Mouse (Mus musculus) gastrocnemius, adult 18-20 months (tissue): ENCODE measurements around the gene Trim23. TPM values are rescaled to one million over a fixed set of nuclear protein-coding genes. Genes with fewer than 3 reads are reported as not detected.
"Not testable (repeated sequence)": the region's sequence is repeated elsewhere in the genome, so short reads cannot be mapped to it uniquely, and the experiment has no call there.

ENCODE experiments used
- DNase-seq: peaks from one replicate; pipeline ENCODE4 v3.0.0; 2021; ENCODE audit warnings: low spot score
- long read RNA-seq, 2 experiments: library from polyadenylated mRNA; stranded (forward); transcript quantifications; one replicate each; pipeline ENCODE4 v2.0.0; 2021
- total RNA-seq, 2 experiments: library from RNA; stranded (reverse); gene quantifications; 2 replicates each; pipeline ENCODE4 v1.2.3; 2021

The Trim23 gene
- total RNA-seq: 10 to 100 TPM; 24.8 to 26.5 TPM
- long read RNA-seq, experiment 1, transcript Trim23-201 (11 exons, 3,416 nt): major isoform, 31 of 37 reads
- long read RNA-seq, experiment 1, partial matches to known transcripts: 1 of 37 reads
- long read RNA-seq, experiment 1, other reads (novel, unspliced or antisense): 5 of 37 reads
- long read RNA-seq, experiment 2, transcript Trim23-201 (11 exons, 3,416 nt): major isoform, 13 of 17 reads
- long read RNA-seq, experiment 2, partial matches to known transcripts: 2 of 17 reads
- long read RNA-seq, experiment 2, other reads (novel, unspliced or antisense): 2 of 17 reads

DNA sequence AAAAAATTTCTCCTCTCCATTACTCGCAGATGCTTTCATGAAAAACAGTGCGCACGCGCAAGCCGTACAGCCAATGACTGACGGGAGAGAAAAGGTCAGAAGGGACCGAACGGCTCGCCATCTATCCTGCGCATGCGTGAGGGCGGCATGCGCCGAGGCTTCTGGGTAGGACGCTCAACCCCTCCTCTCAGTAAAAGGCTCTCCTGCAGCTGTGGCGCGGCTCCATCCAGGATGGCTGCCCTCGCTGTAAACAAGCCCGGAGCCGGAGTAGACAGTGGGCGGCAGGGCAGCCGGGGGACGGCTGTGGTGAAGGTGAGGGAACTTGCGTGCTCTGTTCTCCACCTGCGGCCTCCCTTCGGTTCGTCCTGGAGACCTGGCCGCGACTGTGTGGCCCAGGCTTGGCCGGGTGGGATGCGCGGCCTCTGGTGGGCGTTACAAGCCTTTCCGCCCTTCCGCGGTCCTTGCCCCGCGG, at the start of gene Trim23:
TSS of gene Trim23 (plus strand) at position 148 of the 472 bp plus-strand sequence.
- peak; percentile 97 for DNase-seq

DNA sequence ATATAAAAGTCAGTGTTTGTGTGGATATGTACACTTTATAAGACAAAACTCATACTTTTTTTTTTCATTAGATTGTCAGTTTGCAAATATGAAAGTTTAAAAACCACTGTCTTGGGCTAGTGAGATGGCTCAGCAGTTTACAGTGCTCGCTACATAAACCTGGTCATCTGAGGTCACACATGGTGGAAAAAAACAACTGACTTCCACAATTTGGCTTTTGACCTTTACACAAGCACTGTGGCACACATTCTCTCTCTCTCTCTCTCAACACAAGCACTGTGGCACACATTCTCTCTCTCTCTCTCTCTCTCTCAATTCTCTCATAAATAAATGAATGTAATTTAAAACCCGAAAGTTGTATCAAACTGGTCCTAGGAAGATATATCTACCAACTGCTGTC, 46.0 kb upstream of the Trim23 start:
- DNase-seq: no peak

DNA sequence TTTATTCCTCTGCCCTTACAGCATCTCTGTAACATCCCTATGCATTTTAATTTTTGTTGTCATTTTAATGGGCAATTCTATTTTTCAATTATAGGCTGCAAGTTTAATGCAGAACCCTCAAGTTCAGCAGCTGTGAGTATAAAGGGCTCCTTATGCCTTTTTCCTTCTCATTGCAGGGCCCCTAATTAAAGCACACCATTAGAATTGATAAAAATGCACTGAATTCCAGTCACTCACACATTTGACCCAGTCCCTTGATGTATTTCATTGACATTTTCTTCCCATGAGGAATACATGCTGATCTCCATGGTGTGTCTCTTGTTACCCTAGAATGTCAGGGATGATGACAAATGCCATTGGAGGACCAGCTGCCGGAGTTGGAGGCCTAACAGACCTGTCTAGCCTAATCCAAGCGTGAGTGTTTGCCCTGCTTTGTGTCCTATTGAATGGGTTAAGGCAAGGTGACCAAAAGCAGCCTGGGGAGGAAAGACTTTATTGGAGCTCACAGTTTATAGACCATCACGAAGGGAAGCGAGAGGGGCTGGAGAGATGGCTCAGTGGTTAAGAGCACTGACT, 44.0 kb upstream of the Trim23 start:
- no peak for DNase-seq

DNA sequence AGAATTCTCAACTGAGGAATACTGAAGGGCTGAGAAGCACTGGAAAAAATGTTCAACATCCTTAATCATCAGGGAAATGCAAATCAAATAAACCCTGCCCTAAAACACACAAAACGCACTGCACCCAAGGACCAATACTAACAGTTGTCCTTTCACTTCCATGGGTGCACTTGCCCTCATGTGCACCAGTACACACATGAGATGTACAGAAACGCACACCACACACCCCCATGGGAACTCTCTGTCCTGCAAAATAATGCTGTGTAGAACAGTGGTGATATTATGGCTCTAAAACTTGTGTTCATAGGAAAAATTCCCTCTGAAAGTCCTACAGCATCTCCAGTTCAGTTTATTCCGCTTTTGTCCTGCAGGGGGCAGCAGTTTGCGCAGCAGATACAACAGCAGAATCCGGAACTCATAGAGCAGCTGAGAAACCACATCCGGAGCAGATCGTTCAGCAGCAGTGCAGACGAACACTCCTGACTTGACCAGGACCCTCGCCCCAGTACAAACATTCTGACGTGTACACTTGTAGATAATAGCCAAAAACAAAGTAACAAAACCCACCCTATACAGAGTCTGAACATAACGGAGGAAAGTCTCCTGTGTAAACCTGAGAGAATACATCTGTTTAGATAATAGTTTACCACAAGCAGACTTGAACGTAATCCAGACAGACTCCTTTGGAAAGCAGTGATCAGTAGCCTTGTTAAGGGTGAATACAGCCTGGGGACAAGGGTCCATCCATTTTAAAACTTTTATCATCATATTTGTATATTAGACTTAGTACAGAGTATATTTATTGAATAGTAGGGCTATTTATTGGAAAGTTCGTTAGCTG, 39.0 kb upstream of the Trim23 start:
- peak; percentile 72 for DNase-seq

DNA sequence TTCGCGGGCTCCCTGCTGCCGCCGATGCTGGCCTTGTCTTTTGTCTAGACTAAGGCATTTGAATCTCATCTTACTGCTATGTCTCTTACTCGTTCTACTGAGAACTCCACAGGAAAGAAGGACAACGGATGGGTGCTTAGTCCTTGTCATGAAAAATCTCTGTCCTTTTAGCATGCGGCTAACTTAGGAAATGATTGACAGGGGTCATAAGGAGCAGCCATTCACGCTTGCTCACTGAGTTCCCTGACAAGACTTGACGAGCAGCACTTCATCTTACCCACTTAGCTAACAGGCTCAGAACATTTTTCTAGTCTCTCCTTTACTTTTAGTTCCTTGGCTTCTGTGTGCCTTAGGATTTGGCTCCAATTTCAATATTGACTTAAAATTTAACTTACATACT, 33.7 kb upstream of the Trim23 start:
- no peak for DNase-seq

DNA sequence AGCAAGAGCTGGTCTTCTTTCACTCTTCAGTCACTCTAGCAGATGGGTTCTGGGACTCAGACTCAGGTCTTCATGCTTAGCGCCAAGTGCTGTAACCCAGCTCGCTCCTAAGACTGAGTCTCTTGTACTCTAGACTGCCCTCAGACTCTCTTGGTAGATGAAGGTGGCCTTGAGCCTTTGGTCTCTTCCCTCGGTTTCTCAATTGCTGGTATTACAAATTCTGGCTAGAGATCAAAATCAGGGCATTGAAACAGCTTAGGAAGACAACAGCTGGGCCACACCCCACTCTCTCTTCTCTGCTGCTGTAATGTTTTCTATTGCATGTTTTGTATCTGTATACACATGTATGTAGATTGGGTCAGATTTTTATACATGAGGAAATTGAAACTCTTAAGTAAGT, 33.0 kb upstream of the Trim23 start:
- no peak for DNase-seq

DNA sequence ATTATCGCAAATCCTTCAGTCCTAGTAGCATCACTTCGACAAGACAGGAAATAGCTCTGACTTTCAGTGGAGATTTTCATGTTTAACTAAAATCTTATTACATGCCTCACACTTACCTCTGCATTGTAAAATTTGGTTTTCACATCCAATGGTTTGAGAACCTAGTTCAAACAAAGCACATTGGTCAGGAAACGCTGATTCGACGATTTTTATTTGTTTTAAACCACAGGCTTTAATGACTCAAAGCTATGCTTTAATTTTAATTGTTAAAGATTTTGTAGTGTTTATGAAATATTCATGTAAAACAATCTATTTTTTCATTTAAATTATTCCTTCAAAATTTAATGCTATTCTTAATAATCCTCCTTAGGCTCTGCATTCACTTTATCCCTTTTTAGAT, 24.4 kb upstream of the Trim23 start:
- no peak for DNase-seq

DNA sequence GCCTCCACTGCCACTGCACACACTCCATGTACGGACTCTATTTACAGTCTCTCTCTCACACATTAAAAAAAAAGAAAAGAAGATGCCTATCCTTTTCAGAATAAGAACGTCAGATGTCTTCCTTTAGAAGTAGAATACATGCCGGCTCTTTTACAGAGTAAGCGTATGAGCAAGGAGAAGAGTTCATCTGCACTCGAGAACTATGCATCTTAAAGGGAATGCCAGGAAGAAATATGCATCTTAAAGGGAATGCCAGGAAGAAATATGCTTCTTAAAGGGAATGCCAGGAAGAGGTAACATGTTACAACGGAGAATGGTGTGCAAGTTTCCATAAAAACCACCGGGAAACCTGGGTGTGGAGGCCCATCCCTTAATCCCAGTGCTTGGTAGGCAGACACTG, 23.5 kb upstream of the Trim23 start:
- DNase-seq: no peak

DNA sequence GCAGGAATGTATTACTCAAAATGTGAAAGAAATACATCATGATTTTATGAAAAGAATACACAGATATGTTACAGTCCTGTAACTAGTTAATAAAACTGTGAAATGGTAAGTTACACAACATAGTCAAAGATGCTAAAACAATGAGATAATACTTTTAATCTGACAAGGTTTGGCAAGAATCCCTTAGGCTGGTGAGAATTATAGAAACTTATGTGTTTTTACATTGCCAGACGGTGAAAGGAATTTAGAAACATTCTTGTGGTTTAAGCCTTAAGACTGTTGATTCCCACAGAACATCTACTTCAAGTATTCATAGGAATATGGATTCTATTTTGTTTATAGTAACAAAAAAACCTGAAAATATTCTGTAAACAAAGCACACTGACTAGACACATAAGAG, 22.9 kb upstream of the Trim23 start:
- no peak for DNase-seq

DNA sequence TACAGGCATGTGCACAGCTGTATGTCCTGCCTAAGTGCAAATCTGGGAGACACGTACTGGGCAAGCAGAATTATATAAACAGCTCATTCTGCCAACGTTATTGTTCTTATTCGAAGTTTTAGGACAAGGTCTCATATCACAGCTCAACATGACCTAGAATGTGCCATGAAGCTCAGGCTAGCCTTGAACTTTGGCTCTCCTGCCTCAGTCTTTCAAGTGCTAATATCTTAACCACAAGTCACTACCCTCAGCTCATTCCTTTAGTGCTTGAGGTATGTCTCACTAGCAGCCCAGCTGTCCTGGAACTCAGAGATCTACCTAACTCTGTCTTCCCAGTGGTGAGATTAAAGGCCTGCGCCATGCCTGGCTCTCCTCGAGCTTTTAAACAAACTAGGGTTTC, 6.9 kb upstream of the Trim23 start:
- no peak for DNase-seq

DNA sequence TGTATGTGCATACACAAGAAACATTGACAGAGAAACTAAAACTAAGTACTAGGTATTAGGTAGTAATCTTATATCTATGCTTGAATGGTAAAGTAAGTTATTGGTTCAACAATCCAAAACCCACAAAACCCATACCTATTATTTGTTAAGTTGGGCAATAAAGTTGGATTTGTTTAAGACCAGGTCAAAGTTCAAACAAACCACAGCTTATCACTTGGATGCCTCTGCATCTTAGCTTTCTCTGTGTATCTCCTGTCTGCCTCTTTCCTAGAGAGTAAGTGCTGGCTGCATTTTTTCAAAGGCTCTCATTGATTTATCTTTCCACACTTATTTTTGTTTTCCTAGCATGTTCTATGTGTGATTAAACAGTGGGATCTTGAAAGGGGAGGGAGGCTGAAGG, 6.1 kb upstream of the Trim23 start:
- DNase-seq: no peak

DNA sequence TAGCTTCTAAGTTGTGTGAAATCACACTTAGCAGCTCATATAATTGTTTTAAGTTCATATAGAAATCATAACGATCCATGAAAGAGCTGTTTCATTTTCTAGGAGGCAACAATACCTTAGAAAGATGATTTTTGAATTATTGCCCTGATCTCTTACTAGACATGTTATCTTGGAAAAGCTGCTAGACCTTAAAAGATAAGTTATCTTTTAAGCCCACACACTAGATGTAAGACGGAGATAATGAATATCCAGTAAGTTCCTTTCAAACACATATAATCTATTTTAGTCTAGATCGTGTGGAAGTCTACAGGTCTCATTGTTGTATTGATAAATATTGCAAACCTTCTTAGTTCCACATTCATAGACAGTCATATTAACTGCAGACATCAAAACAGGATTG, 1.7 kb upstream of the Trim23 start:
- DNase-seq: no peak

DNA sequence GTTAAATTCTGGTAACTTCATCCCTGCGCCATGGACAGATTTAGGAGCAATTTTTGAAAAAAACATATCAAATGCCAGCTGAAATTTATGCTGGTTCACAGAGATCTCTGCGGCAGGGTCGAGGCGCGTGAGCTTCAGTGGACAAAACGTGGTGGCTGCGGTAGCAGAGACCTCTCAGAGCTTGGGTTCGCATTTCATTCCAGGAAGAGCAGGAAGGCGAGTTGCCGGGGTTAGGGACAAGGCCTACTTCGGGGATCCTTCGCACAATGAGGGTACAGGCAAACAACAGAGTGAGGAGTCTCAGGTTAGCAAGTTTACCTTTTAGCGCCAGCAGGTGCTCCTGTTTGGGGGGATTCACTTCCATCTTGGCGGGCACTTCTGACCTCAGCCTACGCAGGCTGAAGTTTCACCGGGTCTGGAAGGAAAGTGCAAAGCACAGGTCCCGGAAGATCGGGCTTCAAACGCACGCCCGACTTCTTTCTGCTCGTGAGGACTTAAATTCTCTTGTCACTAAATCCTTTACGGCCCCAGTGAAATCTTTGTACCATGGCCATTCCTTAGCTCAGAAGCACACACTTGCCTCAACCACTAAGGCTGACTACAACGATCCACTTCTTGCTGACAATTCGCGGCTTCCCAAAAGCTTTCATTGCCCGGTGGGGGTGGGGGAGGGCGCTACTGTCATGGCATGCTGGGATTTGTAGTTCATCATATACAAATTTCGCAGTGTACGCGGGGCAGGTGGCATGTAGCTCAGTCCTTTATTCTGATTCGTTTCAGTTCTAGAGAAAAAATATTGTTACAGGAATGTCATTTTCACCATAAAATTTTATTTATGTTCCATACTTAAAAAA, 574 bp upstream of the Trim23 start, which contains the start of gene Trappc13:
TSS of gene Trappc13 (minus strand) at position 674 of the 854 bp plus-strand sequence.
- DNase-seq: no peak

DNA sequence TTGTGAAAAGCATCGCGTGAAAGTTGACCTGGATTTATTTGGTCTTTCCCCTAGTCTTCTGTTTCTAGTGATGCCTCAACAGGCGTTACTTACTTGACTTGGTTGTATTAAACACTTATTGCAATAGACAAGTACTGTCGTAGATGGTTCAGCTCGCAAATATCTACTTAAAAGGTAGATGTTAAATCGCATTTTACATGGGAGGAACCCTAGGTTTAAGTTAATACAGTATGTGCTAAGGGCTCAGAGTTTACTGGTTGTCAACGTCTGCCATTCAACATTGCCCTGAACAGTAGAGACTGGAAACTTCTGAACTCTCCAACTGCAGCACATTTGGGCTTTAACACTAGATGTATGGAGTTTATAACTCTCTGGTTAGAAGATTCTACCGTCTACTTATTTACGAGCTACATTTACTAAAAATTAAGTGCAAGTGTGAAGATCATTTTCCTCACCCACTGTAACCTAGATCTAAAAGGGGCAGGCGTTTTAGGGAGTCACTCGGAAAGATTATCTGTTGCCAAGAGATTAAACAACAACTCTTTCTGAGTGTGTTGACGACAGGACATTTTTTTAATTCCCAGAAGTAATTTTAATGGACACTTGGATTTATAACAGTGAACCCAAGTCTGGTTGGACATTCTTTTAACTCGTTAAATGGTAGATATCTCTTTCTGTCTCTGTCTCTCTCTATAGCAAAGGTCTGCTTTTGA, 735 bp downstream of the Trim23 start:
- DNase-seq: no peak

DNA sequence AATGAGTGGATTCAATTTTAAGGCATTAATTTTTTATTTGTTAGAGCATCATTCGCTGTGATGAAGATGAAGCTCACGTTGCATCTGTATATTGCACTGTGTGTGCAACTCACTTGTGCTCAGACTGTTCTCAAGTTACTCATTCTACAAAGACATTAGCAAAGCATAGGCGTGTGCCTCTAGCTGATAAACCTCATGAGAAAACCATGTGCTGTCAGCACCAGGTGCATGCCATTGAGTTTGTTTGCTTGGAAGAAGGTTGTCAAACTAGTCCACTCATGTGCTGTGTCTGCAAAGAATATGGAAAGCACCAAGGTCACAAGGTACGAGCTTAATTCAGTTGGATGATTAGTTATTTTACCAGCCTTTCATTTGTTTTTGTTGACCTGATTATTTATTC, 8.8 kb downstream of the Trim23 start:
- DNase-seq: no peak

DNA sequence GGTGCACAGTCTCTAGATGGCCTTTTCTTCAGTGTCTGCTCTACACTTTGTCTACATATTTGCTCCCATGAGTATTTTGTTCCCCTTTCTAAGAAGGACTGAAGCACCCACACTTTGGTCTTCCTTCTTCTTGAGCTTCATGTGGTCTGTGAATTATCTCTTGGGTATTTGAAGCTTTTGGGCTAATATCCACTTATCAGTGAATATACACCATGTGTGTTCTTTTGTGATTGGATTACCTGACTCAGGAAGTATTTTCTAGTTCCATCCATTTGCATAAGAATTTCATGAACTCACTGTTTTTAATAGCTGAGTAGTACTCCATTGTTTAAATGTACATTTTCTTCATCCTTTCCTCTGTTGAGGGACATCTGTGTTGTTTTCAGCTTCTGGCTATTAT, 17.3 kb downstream of the Trim23 start:
- not testable (repeated sequence) for DNase-seq

DNA sequence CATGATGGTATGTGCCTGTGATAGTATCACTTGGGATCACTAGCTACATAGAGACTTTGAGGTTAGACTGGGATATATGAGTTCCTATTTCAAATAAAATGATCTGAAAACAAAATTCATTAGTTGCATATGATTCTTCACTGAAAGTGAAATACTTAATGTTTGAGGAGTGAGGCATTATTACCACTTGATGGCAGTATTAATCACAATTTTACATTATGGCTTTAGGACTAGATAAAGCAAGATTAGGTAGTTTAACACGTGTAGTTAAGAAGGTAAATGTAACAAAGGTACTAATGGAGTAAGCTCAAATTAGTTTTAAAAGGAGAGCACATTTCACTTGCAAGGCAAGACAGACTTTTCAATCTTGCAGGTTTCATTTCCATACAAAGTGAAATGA, 25.7 kb downstream of the Trim23 start:
- no peak for DNase-seq

DNA sequence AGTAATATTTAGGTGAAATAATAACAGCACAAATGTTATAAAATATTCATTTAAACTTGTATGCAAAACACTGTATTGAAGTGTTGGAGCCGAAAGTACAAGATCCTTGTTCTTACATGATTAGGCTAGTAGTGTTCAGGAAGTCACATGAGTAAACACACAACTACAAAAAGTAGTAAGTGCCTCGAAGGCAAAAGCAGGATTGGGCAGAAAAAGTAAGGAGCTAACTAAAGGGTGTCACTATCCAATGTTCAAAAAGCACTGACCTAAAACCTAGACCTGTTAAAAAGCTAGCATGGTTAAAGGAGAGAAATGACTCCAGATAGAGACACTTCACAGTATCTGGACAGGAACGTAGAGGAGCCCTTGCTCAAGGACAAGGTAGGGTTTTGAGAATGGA, 48.9 kb downstream of the Trim23 start:
- DNase-seq: no peak

DNA sequence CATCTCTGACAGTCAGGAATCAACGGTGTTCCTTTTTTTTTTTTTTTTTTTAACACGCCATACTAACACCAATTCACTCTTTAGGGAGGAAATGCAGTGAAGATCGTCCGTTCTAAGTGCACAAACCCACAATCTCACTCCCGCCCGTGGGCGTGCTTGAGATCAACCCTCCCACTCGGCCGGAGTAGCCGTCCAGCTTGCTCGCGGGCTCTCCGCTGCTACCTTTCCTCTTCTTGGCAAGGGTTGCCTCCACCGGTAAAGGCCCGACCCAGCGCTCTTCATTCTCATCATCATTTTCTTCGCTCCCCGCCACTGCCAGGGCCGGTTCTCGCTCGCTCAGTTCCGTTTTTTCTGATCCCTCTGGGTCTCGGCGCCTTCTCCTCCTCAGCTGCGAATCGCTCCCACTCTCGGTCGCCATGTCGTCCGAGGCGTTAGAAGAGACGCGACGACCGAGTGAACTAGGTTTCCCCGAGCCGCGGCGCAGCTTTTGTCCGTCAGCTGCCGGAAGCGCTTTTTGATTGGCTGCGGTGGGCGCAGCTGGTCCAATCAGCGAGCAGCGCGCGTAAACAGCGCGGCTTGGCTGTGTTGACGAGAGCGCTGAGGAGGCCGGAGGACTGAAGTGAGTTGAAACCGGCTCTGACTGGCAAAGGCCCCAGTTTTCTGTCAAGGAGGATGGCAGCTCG, 49.9 kb downstream of the Trim23 start, which contains the start of the genes Cenpk and Ppwd1:
TSS of gene Cenpk (plus strand) at position 228 of the 683 bp plus-strand sequence.
TSS of gene Ppwd1 (minus strand) at position 460 of the 683 bp plus-strand sequence.
- peak; percentile 95 for DNase-seq

DNA sequence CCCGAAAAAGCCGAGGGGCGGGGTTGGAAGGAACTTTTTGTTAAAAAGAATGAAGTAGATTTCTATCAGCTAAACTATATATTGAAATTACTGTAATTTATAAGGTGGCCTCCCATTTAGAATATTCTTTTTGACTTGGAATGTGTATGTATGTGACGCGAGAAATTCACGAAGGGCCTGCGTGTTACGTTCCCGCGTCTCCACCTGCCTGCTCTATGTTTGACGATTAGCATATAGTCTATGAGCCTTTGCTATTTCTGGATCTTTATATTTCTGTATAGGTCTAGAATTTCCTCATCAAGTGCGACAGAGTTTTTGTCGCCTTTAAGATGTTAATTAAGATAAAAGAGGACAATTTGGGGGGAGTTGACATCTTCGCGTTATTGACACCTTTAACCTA, 50.6 kb downstream of the Trim23 start:
- DNase-seq: no peak
